Mouse (Mus musculus) CH12.LX (cell line): ENCODE results near the gene Babam2. TPM values are rescaled to one million over a fixed set of nuclear protein-coding genes. Genes with fewer than 3 reads are reported as not detected.

Experiments
- DNase-seq: peaks from one replicate; pipeline ENCODE4 v3.0.0-alpha.2; 2013; ENCODE audit errors: extremely low read depth
- H3K27ac ChIP-seq: 2 replicates; pipeline ENCODE4 v1.5.1; 2012; ENCODE audit warnings: low read depth, mild to moderate bottlenecking, control low read depth, moderate library complexity; ENCODE audit not compliant: insufficient read depth
- H3K27me3 ChIP-seq: replicated peaks from 2 replicates; pipeline ENCODE3; 2012; ENCODE audit warnings: inconsistent platforms
- H3K36me3 ChIP-seq, 2 experiments: replicated peaks in 1 of 2; 2 replicates each; pipeline versions ENCODE3 to v1.6.1; 2012; ENCODE audit warnings: inconsistent platforms in 1 of 2, low read length in 1 of 2, mild to moderate bottlenecking in 1 of 2, mixed read lengths in 1 of 2, moderate library complexity in 1 of 2; ENCODE audit not compliant: control insufficient read depth in 1 of 2, insufficient read depth in 1 of 2
- H3K4me1 ChIP-seq, 2 experiments: 2 replicates each; pipeline ENCODE4 v1.6.1; 2012; ENCODE audit warnings: inconsistent platforms in 1 of 2, moderate library complexity in 1 of 2; ENCODE audit not compliant: insufficient read depth in 2 of 2, control insufficient read depth in 1 of 2
- H3K4me2 ChIP-seq: 2 replicates; pipeline ENCODE4 v1.6.1; 2012; ENCODE audit warnings: low read depth, mild to moderate bottlenecking, control low read depth; ENCODE audit not compliant: poor library complexity, insufficient read depth, severe bottlenecking
- H3K4me3 ChIP-seq, 3 experiments: fragments of 150-350 bp in 1 of 3; sonication (generic) in 1 of 3; replicated peaks in 1 of 3; 2 replicates each; pipeline versions ENCODE3 to v1.5.1; 2011 to 2012; ENCODE audit warnings: low read depth in 2 of 3, low read length in 2 of 3, mild to moderate bottlenecking in 2 of 3, moderate library complexity in 2 of 3, control low read depth in 1 of 3, improper control_type of control experiment in 1 of 3, inconsistent platforms in 1 of 3, mixed read lengths in 1 of 3; ENCODE audit not compliant: poor library complexity in 1 of 3
- H3K79me2 ChIP-seq: replicated peaks from 2 replicates; pipeline ENCODE4 v1.6.1; 2012; ENCODE audit warnings: mild to moderate bottlenecking, moderate library complexity; ENCODE audit not compliant: control insufficient read depth, poor library complexity, insufficient read depth, severe bottlenecking; ENCODE audit errors: extremely low read depth
- H3K9ac ChIP-seq: 2 replicates; pipeline ENCODE4 v1.6.1; 2012; ENCODE audit warnings: low read depth, mild to moderate bottlenecking, control low read depth, moderate library complexity; ENCODE audit not compliant: insufficient read depth
- H3K9me3 ChIP-seq: replicated peaks from 2 replicates; pipeline ENCODE3; 2012; ENCODE audit warnings: low read length, inconsistent platforms, mixed read lengths
- CHD1 ChIP-seq: IDR thresholded peaks from 2 replicates; pipeline ENCODE4 v1.6.1; 2012; ENCODE audit warnings: low read depth, low read length, improper control_type of control experiment, inconsistent platforms
- CHD2 ChIP-seq: IDR thresholded peaks from 2 replicates; pipeline ENCODE4 v1.6.1; 2011; ENCODE audit warnings: low read length, improper control_type of control experiment
- CTCF ChIP-seq, 2 experiments: IDR thresholded peaks in 1 of 2; conservative IDR thresholded peaks in 1 of 2; 2 replicates each; pipeline ENCODE4 v1.5.1; 2011 to 2012; ENCODE audit warnings: low read depth in 2 of 2, low read length in 2 of 2, improper control_type of control experiment in 1 of 2, inconsistent platforms in 1 of 2, mild to moderate bottlenecking in 1 of 2, moderate library complexity in 1 of 2
- E2F4 ChIP-seq: IDR thresholded peaks from 2 replicates; pipeline ENCODE4 v1.6.1; 2011; ENCODE audit warnings: low read depth, low read length, improper control_type of control experiment; ENCODE audit not compliant: insufficient replicate concordance
- ELF1 ChIP-seq: IDR thresholded peaks from 2 replicates; pipeline ENCODE4 v1.6.1; 2014; ENCODE audit warnings: low read depth, mild to moderate bottlenecking, inconsistent platforms, low read length, improper control_type of control experiment
- EP300 ChIP-seq: IDR thresholded peaks from 2 replicates; pipeline ENCODE4 v1.6.1; 2011; ENCODE audit warnings: low read length, improper control_type of control experiment
- ETS1 ChIP-seq: conservative IDR thresholded peaks from 2 replicates; pipeline ENCODE4 v1.6.1; 2012; ENCODE audit warnings: low read depth, mild to moderate bottlenecking, inconsistent platforms, low read length, improper control_type of control experiment, moderate library complexity
- JUN ChIP-seq: IDR thresholded peaks from 2 replicates; pipeline ENCODE4 v1.6.1; 2011; ENCODE audit warnings: low read depth, mild to moderate bottlenecking, low read length, improper control_type of control experiment, moderate library complexity; ENCODE audit not compliant: insufficient read depth
- JUND ChIP-seq: conservative IDR thresholded peaks from 2 replicates; pipeline ENCODE4 v1.6.1; 2011; ENCODE audit warnings: low read depth, low read length, improper control_type of control experiment
- KAT2A ChIP-seq: IDR thresholded peaks from 2 replicates; pipeline ENCODE4 v1.6.1; 2012; ENCODE audit warnings: low read length, improper control_type of control experiment, inconsistent platforms; ENCODE audit not compliant: insufficient replicate concordance
- MAFK ChIP-seq: IDR thresholded peaks from 2 replicates; pipeline ENCODE4 v1.6.1; 2011; ENCODE audit warnings: low read length, improper control_type of control experiment; ENCODE audit not compliant: insufficient replicate concordance
- MEF2A ChIP-seq: IDR thresholded peaks from 2 replicates; pipeline ENCODE4 v1.6.1; 2014; ENCODE audit warnings: low read depth, mild to moderate bottlenecking, inconsistent platforms, low read length, improper control_type of control experiment, borderline replicate concordance
- MYC ChIP-seq: IDR thresholded peaks from 2 replicates; pipeline ENCODE4 v1.6.1; 2011; ENCODE audit warnings: low read depth, mild to moderate bottlenecking, improper control_type of control experiment, low read length
- PAX5 ChIP-seq: IDR thresholded peaks from 2 replicates; pipeline ENCODE4 v1.6.1; 2012; ENCODE audit warnings: low read length, inconsistent platforms, mixed read lengths
- POLR2AphosphoS2 ChIP-seq: IDR thresholded peaks from 2 replicates; pipeline ENCODE4 v1.6.1; 2011; ENCODE audit warnings: low read depth, low read length, improper control_type of control experiment
- RCOR1 ChIP-seq: conservative IDR thresholded peaks from 2 replicates; pipeline ENCODE4 v1.6.1; 2012; ENCODE audit warnings: low read depth, mild to moderate bottlenecking, inconsistent platforms, low read length, improper control_type of control experiment
- SIN3A ChIP-seq: IDR thresholded peaks from 2 replicates; pipeline ENCODE4 v1.6.1; 2012; ENCODE audit warnings: low read length, improper control_type of control experiment, inconsistent platforms
- SMC3 ChIP-seq: IDR thresholded peaks from 2 replicates; pipeline ENCODE4 v1.6.1; 2011; ENCODE audit warnings: low read depth, low read length, improper control_type of control experiment
- ZC3H11A ChIP-seq: IDR thresholded peaks from 2 replicates; pipeline ENCODE4 v1.6.1; 2012; ENCODE audit warnings: low read depth, mild to moderate bottlenecking, inconsistent platforms, low read length, improper control_type of control experiment
- ZKSCAN1 ChIP-seq: IDR thresholded peaks from 2 replicates; pipeline ENCODE4 v1.6.1; 2012; ENCODE audit warnings: low read depth, inconsistent platforms, low read length, improper control_type of control experiment, borderline replicate concordance
- ZMIZ1 ChIP-seq: IDR thresholded peaks from 2 replicates; pipeline ENCODE4 v1.6.1; 2012; ENCODE audit warnings: low read depth, mild to moderate bottlenecking, inconsistent platforms, low read length, improper control_type of control experiment
- dilution Hi-C: fragments of 300-500 bp; cut with MboI; formaldehyde crosslinking; loops from 2 replicates; pipeline ENCODE4 v1.14.3; 2020; ENCODE audit warnings: low sequenced_read_pairs; ENCODE audit not compliant: extremely low pct_unique_long_range_greater_than_20kb, extremely low pct_ligation_motif_present
- in situ Hi-C: fragments of 300-500 bp; cut with MboI; formaldehyde crosslinking; loops from 3 replicates; pipeline ENCODE4 v1.14.3; 2019; ENCODE audit warnings: low sequenced_read_pairs, low pct_ligation_motif_present, low pct_unique_long_range_greater_than_20kb, mixed read lengths
- polyA plus RNA-seq: library from polyadenylated mRNA; unstranded; fragments of >175 nt; gene quantifications from 2 replicates; pipeline ENCODE4 v1.2.1, GENCODE M21; 2012; ENCODE audit warnings: low read depth; ENCODE audit not compliant: insufficient read length
- total RNA-seq, 2 experiments: library from RNA; depleted of rRNA; stranded (reverse); fragments of 300-350 nt in 1 of 2; fragments of >200 nt in 1 of 2; gene quantifications; 2 replicates each; pipeline ENCODE4 v1.2.3; 2012 to 2014

Gene Babam2
- total and polyA plus RNA-seq, 3 experiments = 38.2 to 78.0 (median 39.8) TPM

- dilution Hi-C loops = no loop called here
- TF ChIP-seq CTCF (conservative IDR thresholded peaks at IDR 0.05 in 1 of 2, IDR thresholded peaks at IDR 0.05 in 1 of 2; ENCODE audit: low read depth in 2 of 2, low read length in 2 of 2) (no peak), ETS1 (no peak), SIN3A (no peak), MYC (no peak), ZKSCAN1 (no peak), JUND (no peak), MAFK (no peak), KAT2A (no peak), POLR2AphosphoS2 (no peak), ZMIZ1 (no peak), E2F4 (no peak), ELF1 (no peak), JUN (no peak)
- TF ChIP-seq, all 38 proteins: peak for 0
- Histone ChIP-seq H3K36me3 (peaks cover 0 to 4% of the 10 kb centered on the region in 2 experiments), H3K4me3 (peak overlapping the region in 1 of 3 experiments; percentile 17), H3K9ac (no peak overlapping the region), H3K27me3 (no peaks in the 10 kb centered on the region), H3K4me2 (no peak overlapping the region), H3K27ac (no peak overlapping the region), H3K4me1 (peaks cover 6 to 18% of the 10 kb centered on the region in 2 experiments), H3K79me2 (no peaks in the 10 kb centered on the region), H3K9me3 (no peaks in the 10 kb centered on the region)
- DNase-seq = no peak
- in situ Hi-C loops = no loop called here
Measured at GRCm38 (mm10) chr5:32053476-32053875, 356.0 kb downstream of the Babam2 start.

DNA sequence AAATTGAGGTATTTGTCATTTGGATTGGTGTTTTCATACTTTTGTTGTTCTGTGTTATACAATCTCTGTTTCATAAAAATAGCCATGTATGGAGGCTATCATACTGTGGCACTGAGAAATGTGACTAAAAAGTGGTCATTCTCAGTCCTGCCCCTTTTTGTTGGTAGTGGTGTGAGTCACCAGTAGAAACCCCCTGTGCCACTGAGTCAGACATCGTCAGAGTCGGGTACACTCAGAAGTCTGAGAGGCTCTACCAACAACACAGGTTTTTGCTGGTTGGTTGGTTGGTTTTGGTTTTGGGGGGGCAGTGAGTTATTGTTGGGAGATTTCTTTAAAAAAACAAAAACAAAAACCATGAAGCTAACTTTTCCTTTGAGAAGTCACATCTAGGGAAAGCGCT lies 358.2 kb downstream of the Babam2 start:
- H3K9ac ChIP-seq = no peak overlapping the region
- TF ChIP-seq SMC3 (no peak), CHD1 (no peak), KAT2A (no peak), ZMIZ1 (no peak), CHD2 (no peak), JUND (no peak), MYC (no peak), EP300 (no peak), PAX5 (no peak), CTCF (conservative IDR thresholded peaks at IDR 0.05 in 1 of 2, IDR thresholded peaks at IDR 0.05 in 1 of 2; ENCODE audit: low read depth in 2 of 2, low read length in 2 of 2) (no peak), RCOR1 (no peak), JUN (no peak), MEF2A (no peak), ZC3H11A (no peak)
- H3K36me3 ChIP-seq = peaks cover 0 to 4% of the 10 kb centered on the region in 2 experiments
- no peak for DNase-seq
- no peak overlapping the region for H3K4me3 ChIP-seq
- H3K9me3 ChIP-seq = no peaks in the 10 kb centered on the region
- no peak overlapping the region for H3K4me2 ChIP-seq
- H3K27ac ChIP-seq = no peak overlapping the region
- dilution Hi-C loops = no loop called here
- H3K27me3 ChIP-seq = no peaks in the 10 kb centered on the region
- in situ Hi-C loops = no loop called here
- H3K79me2 ChIP-seq = no peaks in the 10 kb centered on the region
- H3K4me1 ChIP-seq = peaks cover 6 to 18% of the 10 kb centered on the region in 2 experiments
